Mouse (Mus musculus): ENCODE measurements around the gene Cd80.

GRCm38 (mm10) chr16:38469437-38469836, 14.1 kb downstream of the Cd80 start:
- no peak for TF ChIP-seq FLI1 (IDR thresholded peaks at IDR 0.05; ENCODE audit: low read length)
- no peak for TF ChIP-seq GATA1 (IDR thresholded peaks at IDR 0.05; ENCODE audit: borderline replicate concordance, low read length)
